ENCODE assay signal across 27 mouse cellular contexts in the genomic region with DNA sequence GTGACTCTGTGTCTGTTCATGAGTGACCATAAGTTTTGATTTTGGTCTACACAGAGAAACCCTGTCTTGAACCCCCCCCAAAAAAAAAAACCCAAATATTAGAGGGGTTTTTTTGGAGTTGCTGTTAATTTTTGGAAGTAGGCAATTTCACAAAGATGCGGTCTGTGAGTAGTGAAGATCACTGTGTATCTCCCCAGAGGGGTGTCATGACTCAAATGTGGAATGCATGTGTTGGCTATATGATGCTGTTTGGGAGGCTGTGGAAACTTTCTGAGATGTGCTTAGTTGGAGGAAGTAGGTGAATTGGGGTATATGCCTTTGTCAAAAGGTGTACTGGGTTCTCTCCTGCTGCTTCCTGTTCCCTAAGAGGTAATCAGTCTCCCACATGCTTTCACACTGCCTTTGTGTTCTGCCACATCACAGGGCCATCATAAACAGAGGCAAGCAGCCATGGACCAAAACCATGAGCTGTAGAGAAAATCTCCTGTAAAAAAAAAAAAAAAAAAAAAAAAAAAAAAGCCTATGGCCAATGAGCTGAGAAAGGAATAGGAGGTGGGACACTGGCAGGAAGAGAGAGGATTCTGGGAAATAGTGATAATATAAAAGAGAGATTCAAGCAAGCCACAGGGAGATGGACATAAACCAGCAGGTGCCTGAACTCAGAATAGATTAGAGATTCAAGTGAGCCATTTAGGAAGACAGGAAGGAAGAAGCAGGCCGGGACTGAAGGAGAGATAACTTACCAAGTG. TPM values are rescaled to one million over a fixed set of nuclear protein-coding genes. Genes with fewer than 3 reads are reported as not detected.
DNase-seq lines count a peak whose midpoint lies in the region; ATAC-seq and TF ChIP-seq lines count a peak whose summit lies in the region.
"Had no signal": no experiment of that assay in that cellular context is flagged by ENCODE, and none has a peak within 500 bp of the region (broad histone marks: within the 10 kb centered on the region; RNA-seq: fewer than 3 reads in every experiment).

No protein-coding gene starts in this region.

- in situ Hi-C loops in CH12.LX (cut with MboI; ENCODE audit: low pct_ligation_motif_present, low pct_unique_long_range_greater_than_20kb, low sequenced_read_pairs), result no loop called here

- H3K36me3 ChIP-seq in CH12.LX (replicated peaks in 1 of 2; ENCODE audit: control insufficient read depth in 1 of 2, insufficient read depth in 1 of 2, low read length in 1 of 2), result peaks cover 3 to 30% of the 10 kb centered on the region in 2 experiments
- no peaks in the 10 kb centered on the region for H3K36me3 ChIP-seq in hindbrain, embryonic 13.5 days
- H3K36me3 ChIP-seq in embryonic facial prominence, embryonic 10.5 days (replicated peaks), result no peaks in the 10 kb centered on the region
- H3K36me3 ChIP-seq: embryonic facial prominence, embryonic 12.5 days; embryonic facial prominence, embryonic 15.5 days; heart, embryonic 12.5 days; heart, embryonic 15.5 days; intestine, embryonic 15.5 days had no signal

- ATAC-seq in activated CD4-positive, CD25-positive, alpha-beta regulatory T cell, adult 4 months, result peak; percentile 67
- no peak for ATAC-seq in hindbrain, embryonic 13.5 days (ENCODE audit: low FRiP score)
- ATAC-seq: forebrain, embryonic 14.5 days; hindbrain, postnatal 0 days; intestine, embryonic 15.5 days had no signal

- H3K9ac ChIP-seq in CH12.LX (ENCODE audit: insufficient read depth, low read depth), result peak overlapping the region; percentile 40; the same call in 1 of the 2 replicates
- H3K9ac ChIP-seq in hindbrain, embryonic 13.5 days, result no peak overlapping the region
- H3K9ac ChIP-seq: embryonic facial prominence, embryonic 12.5 days; embryonic facial prominence, embryonic 15.5 days; heart, embryonic 12.5 days; heart, embryonic 15.5 days; hindbrain, embryonic 14.5 days; intestine, embryonic 15.5 days had no signal

- TF ChIP-seq POLR2A in CH12.LX (IDR thresholded peaks at IDR 0.05; ENCODE audit: low read depth, low read length), result no peak

- dilution Hi-C loops in CH12.LX (cut with MboI; ENCODE audit: extremely low pct_ligation_motif_present, extremely low pct_unique_long_range_greater_than_20kb, low sequenced_read_pairs), result no loop called here

- H3K9me3 ChIP-seq in CH12.LX (replicated peaks; ENCODE audit: low read length), result no peaks in the 10 kb centered on the region
- H3K9me3 ChIP-seq in hindbrain, embryonic 13.5 days, result no peaks in the 10 kb centered on the region
- H3K9me3 ChIP-seq in embryonic facial prominence, embryonic 10.5 days, result no peaks in the 10 kb centered on the region
- H3K9me3 ChIP-seq: embryonic facial prominence, embryonic 12.5 days; embryonic facial prominence, embryonic 15.5 days; heart, embryonic 12.5 days; heart, embryonic 15.5 days; hindbrain, embryonic 10.5 days; intestine, embryonic 15.5 days had no signal

- no peak for TF ChIP-seq RAD21 in CH12.LX (IDR thresholded peaks at IDR 0.05; ENCODE audit: low read depth, low read length)

- no peaks in the 10 kb centered on the region; the same call in 1 of the 2 replicates for H3K79me2 ChIP-seq in CH12.LX (replicated peaks; ENCODE audit: control insufficient read depth, extremely low read depth, insufficient read depth, poor library complexity, severe bottlenecking)

- 87% methylated on average over 2 of the region's 2 CpGs for WGBS in hindbrain, embryonic 13.5 days
- 84% methylated on average over 2 of the region's 2 CpGs for WGBS in embryonic facial prominence, embryonic 10.5 days

- H3K4me3 ChIP-seq in CH12.LX (replicated peaks in 1 of 3; ENCODE audit: low read depth in 2 of 3, low read length in 2 of 3, poor library complexity in 1 of 3), result no peak overlapping the region
- no peak overlapping the region for H3K4me3 ChIP-seq in hindbrain, embryonic 13.5 days
- H3K4me3 ChIP-seq in embryonic facial prominence, embryonic 10.5 days, result no peak overlapping the region
- H3K4me3 ChIP-seq: embryonic facial prominence, embryonic 12.5 days; embryonic facial prominence, embryonic 15.5 days; heart, embryonic 12.5 days; heart, embryonic 15.5 days; hindbrain, embryonic 10.5 days; intestine, embryonic 15.5 days had no signal

- peak overlapping the region; percentile 67 for H3K27ac ChIP-seq in CH12.LX (ENCODE audit: insufficient read depth, low read depth)
- no peak overlapping the region for H3K27ac ChIP-seq in hindbrain, embryonic 13.5 days
- H3K27ac ChIP-seq in embryonic facial prominence, embryonic 10.5 days (replicated peaks), result no peak overlapping the region
- H3K27ac ChIP-seq: embryonic facial prominence, embryonic 12.5 days; embryonic facial prominence, embryonic 15.5 days; heart, embryonic 15.5 days; hindbrain, embryonic 10.5 days; hindbrain, embryonic 14.5 days; hindbrain, postnatal 0 days; intestine, embryonic 15.5 days had no signal

- no peaks in the 10 kb centered on the region for H3K27me3 ChIP-seq in CH12.LX (replicated peaks)
- H3K27me3 ChIP-seq in hindbrain, embryonic 13.5 days, result no peaks in the 10 kb centered on the region
- H3K27me3 ChIP-seq in embryonic facial prominence, embryonic 10.5 days (replicated peaks; ENCODE audit: low read depth, poor library complexity, severe bottlenecking), result no peaks in the 10 kb centered on the region
- H3K27me3 ChIP-seq: embryonic facial prominence, embryonic 12.5 days; embryonic facial prominence, embryonic 15.5 days; intestine, embryonic 15.5 days had no signal

- DNase-seq in CD4-positive helper T cell, adult 2 months (ENCODE audit: low read depth, low spot score), result peak; percentile 45
- peak; percentile 81 for DNase-seq in CH12.LX (ENCODE audit: extremely low read depth)
- DNase-seq in naive thymus-derived CD4-positive, alpha-beta T cell, adult 2 months (ENCODE audit: low read depth), result peak; percentile 46
- DNase-seq in right cerebral cortex, postnatal 14 days, result no peak
- no peak for DNase-seq in urinary bladder, postnatal 10 days (ENCODE audit: low spot score)
- DNase-seq in embryonic facial prominence, embryonic 10.5 days (ENCODE audit: low spot score), result no peak
- DNase-seq: adrenal gland, postnatal 14 days; cerebellum, adult 11-12 months; cerebellum, adult 9-10 months; cerebellum, postnatal 14 days; gastrocnemius, postnatal 25 days; heart, adult 18-20 months; heart, postnatal 10 days; heart, postnatal 36 days; kidney, adult 11 months had no signal

- H3K4me2 ChIP-seq in CH12.LX (ENCODE audit: insufficient read depth, low read depth, poor library complexity, severe bottlenecking), result peak overlapping the region; percentile 63
- H3K4me2 ChIP-seq in hindbrain, embryonic 13.5 days, result no peak overlapping the region
- H3K4me2 ChIP-seq: embryonic facial prominence, embryonic 12.5 days; embryonic facial prominence, embryonic 15.5 days; heart, embryonic 12.5 days; heart, embryonic 15.5 days; hindbrain, embryonic 14.5 days; intestine, embryonic 15.5 days had no signal

- peaks cover 17 to 56% of the 10 kb centered on the region in 2 experiments for H3K4me1 ChIP-seq in CH12.LX (ENCODE audit: control insufficient read depth in 1 of 2, insufficient read depth in 2 of 2)
- H3K4me1 ChIP-seq in hindbrain, embryonic 13.5 days (replicated peaks), result no peaks in the 10 kb centered on the region
- no peaks in the 10 kb centered on the region for H3K4me1 ChIP-seq in embryonic facial prominence, embryonic 10.5 days
- H3K4me1 ChIP-seq: embryonic facial prominence, embryonic 12.5 days; embryonic facial prominence, embryonic 15.5 days; heart, embryonic 12.5 days; heart, embryonic 15.5 days; hindbrain, embryonic 10.5 days; intestine, embryonic 15.5 days had no signal

- TF ChIP-seq EP300 in CH12.LX (IDR thresholded peaks at IDR 0.05; ENCODE audit: low read length), result peak; percentile 94

- no peak for TF ChIP-seq CTCF in CH12.LX (conservative IDR thresholded peaks at IDR 0.05 in 1 of 2, IDR thresholded peaks at IDR 0.05 in 1 of 2; ENCODE audit: low read depth in 2 of 2, low read length in 2 of 2)

TF ChIP-seq in CH12.LX, 34 proteins besides CTCF, POLR2A, EP300 and RAD21 (continues in another document):
- TF ChIP-seq MYC (IDR thresholded peaks at IDR 0.05; ENCODE audit: low read depth, low read length) (peak; percentile 69; the same call in 1 of the 2 replicates), CHD2 (IDR thresholded peaks at IDR 0.05; ENCODE audit: low read length) (0 out of 2 replicates have a peak, but pooled peaks have one; percentile 10), TCF12 (IDR thresholded peaks at IDR 0.05; ENCODE audit: low read depth, low read length) (peak; percentile 63), SIN3A (IDR thresholded peaks at IDR 0.05; ENCODE audit: low read length) (0 out of 2 replicates have a peak, but pooled peaks have one; percentile 24), BHLHE40 (IDR thresholded peaks at IDR 0.05; ENCODE audit: low read depth, low read length) (peak; percentile 82), E2F4 (IDR thresholded peaks at IDR 0.05; ENCODE audit: insufficient replicate concordance, low read depth, low read length) (no peak), ZKSCAN1 (IDR thresholded peaks at IDR 0.05; ENCODE audit: borderline replicate concordance, low read depth, low read length) (no peak), MAFK (IDR thresholded peaks at IDR 0.05; ENCODE audit: insufficient replicate concordance, low read length) (peak; percentile 57; the same call in 1 of the 2 replicates)

RNA-seq across cellular contexts. Expression of a gene that starts 21.8 kb away (rescaled TPM):
- total RNA-seq in CH12.LX (2012; rRNA removed) (17.3 and 29.8 TPM in 2 replicates), CH12.LX (2014; rRNA removed) (15.2 and 18.3 TPM in 2 replicates)
- polyA plus RNA-seq in CH12.LX (2012; ENCODE audit: insufficient read length, low read depth), result 13.0 and 17.4 TPM in 2 replicates
- 1 to 10 TPM; 1.3 to 1.6 TPM for polyA plus RNA-seq in activated CD4-positive, CD25-positive, alpha-beta regulatory T cell, adult 4 months (2017; shearing (Covaris generic))
- polyA plus RNA-seq in hindbrain, embryonic 13.5 days (2015; fragmentation: Nextera tagmentation; extraction: Ambion mirVana), result 29.6 and 36.7 TPM in 2 replicates
- 10.1 and 12.9 TPM in 2 replicates for polyA plus RNA-seq in embryonic facial prominence, embryonic 10.5 days (2016; fragmentation: Nextera tagmentation; extraction: Ambion mirVana)
- total RNA-seq: gastrocnemius, adult 8-10 months had no signal

RNA-seq across cellular contexts. Expression of a gene that starts 53.4 kb away (rescaled TPM):
- total RNA-seq in CH12.LX (2012; rRNA removed) (118 and 128 TPM in 2 replicates), CH12.LX (2014; rRNA removed) (159 TPM in 2 replicates)
- 163 and 195 TPM in 2 replicates for polyA plus RNA-seq in CH12.LX (2012; ENCODE audit: insufficient read length, low read depth)
- 100 to 1,000 TPM; 373 to 385 TPM for polyA plus RNA-seq in activated CD4-positive, CD25-positive, alpha-beta regulatory T cell, adult 4 months (2017; shearing (Covaris generic))
- polyA plus RNA-seq in hindbrain, embryonic 13.5 days (2015; fragmentation: Nextera tagmentation; extraction: Ambion mirVana), result 76.0 and 82.5 TPM in 2 replicates
- polyA plus RNA-seq in embryonic facial prominence, embryonic 10.5 days (2016; fragmentation: Nextera tagmentation; extraction: Ambion mirVana), result 72.6 and 73.9 TPM in 2 replicates

RNA-seq across cellular contexts. Expression of a gene that starts 56.2 kb away (rescaled TPM):
- total RNA-seq in CH12.LX (2012; rRNA removed) (0.46 and 0.51 TPM in 2 replicates), CH12.LX (2014; rRNA removed) (0.38 and 0.41 TPM in 2 replicates)
- polyA plus RNA-seq in CH12.LX (2012; ENCODE audit: insufficient read length, low read depth), result 0.44 and 0.65 TPM in 2 replicates
- polyA plus RNA-seq in activated CD4-positive, CD25-positive, alpha-beta regulatory T cell, adult 4 months (2017; shearing (Covaris generic)), result not detected
- polyA plus RNA-seq in hindbrain, embryonic 13.5 days (2015; fragmentation: Nextera tagmentation; extraction: Ambion mirVana), result 75.9 and 77.3 TPM in 2 replicates
- polyA plus RNA-seq in embryonic facial prominence, embryonic 10.5 days (2016; fragmentation: Nextera tagmentation; extraction: Ambion mirVana), result 33.6 and 43.0 TPM in 2 replicates

Comparison
In these comparisons a context has a peak if more than half of its experiments do, and no peak if none do; other contexts are left out.
1. DNase-seq: peak in CD4-positive helper T cell, adult 2 months (single experiment), CH12.LX (single experiment) and naive thymus-derived CD4-positive, alpha-beta T cell, adult 2 months (single experiment); none in right cerebral cortex, postnatal 14 days (single experiment), urinary bladder, postnatal 10 days (single experiment) and embryonic facial prominence, embryonic 10.5 days (single experiment).
2. RNA of a gene that starts 56.2 kb away (polyA plus RNA-seq): 75.9 to 77.3 TPM in hindbrain, embryonic 13.5 days and 33.6 to 43.0 TPM in embryonic facial prominence, embryonic 10.5 days; 0.44 to 0.65 TPM in CH12.LX and not detected in activated CD4-positive, CD25-positive, alpha-beta regulatory T cell, adult 4 months; every median in the first group is over 10 times any median in the second.